Mouse (Mus musculus) layer of hippocampus, adult 9-10 months (tissue): ENCODE data around the gene Pitpnc1.
A peak's percentile ranks its signal among the peaks of the same experiment; 100 is the strongest.

Experiments
- DNase-seq: peaks from one replicate; pipeline ENCODE4 v3.0.0; 2022; ENCODE audit warnings: low spot score

The Pitpnc1 gene

DNA sequence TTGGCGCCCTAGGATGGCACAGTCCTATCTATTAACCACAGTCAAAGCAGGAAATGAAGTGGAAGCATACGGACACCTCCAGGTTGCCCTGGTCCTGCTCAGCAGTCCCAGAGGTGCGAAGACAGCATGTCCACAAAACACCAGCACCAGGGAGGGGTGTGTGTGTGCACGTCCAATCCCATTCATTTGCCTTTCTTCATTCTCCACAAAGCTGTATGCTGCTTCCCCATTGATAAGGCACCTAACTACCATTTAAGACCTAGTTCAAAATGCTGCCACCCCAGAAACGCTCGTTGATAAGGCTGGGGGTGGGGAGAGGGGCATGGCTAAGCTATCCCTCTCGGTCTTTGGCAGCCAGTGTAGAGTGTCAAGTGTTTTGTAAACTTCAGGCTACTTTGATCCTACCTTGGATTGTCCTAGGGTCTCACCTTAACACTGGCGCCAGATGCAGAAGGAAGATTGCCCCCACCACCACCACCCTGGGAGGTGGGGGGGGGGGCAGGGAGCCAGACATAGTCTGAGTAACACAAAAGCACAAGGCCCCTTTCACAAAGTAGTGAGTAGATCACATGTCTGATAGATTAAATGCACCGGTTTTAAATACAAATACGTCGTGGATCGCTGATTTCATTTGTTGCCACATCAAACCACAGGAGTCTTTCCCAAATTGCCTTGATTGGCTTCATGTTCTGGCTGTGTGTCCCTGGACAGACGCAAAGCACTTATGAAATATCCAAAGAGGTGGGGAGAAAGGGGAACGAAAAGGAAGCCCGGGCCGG is 2.1 kb downstream of the Pitpnc1 start:
- DNase-seq = peak; percentile 21

DNA sequence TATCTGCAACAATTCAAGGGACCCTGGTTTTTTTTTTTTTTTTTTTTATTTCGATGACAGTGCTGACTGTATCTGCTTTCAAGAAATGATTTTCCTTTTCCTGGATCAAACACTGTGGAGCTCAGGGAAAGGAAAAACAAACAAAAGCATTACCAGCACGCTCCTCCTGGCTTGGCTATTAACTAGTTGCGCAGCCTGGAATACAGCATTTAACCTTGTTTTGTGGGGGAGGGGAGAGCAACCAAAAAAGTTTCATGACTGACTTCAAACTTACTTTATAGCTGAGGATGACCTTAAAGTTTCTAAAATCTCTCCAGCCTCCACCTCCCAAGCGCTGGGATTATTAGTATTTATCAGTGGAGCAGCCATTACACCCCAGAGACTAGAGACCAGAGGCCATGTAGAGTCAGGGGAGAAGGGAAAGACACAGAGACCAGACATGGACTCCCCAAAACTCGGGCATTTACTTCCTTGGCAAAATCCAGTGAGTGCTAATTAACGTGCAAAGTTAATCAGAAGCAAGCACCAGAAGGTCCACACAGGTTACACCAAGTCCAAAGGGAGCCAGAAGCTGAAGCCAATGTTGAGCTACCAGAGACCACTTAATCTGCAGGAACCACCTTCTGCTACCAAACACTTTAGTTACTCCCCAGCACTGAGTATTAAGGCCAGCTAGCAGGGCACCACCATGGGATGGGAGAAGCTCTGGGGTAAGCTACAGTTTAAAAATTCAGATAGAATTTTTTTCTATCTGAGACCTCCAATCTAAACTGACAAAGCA is 3.7 kb downstream of the Pitpnc1 start:
- DNase-seq = no peak

DNA sequence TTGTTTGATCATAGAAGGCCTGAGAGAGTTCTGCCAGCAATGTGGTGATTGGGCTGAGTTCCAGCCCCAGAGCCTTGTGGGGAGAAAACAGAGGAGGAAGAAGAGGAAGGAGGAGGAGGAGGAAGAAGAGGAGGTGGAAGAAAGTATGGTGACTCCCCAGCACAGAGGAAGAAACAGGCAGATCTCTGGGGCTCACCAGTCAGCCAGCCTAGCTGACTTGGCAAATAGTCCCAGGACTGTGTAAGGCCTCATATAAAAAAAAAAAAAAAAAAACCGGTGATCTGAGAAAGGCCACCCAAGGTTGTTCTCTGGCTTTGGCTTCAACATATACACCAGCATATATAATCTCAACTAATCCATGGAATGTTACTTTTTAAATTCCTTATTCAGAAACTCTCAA is 4.5 kb downstream of the Pitpnc1 start:
- DNase-seq = no peak

DNA sequence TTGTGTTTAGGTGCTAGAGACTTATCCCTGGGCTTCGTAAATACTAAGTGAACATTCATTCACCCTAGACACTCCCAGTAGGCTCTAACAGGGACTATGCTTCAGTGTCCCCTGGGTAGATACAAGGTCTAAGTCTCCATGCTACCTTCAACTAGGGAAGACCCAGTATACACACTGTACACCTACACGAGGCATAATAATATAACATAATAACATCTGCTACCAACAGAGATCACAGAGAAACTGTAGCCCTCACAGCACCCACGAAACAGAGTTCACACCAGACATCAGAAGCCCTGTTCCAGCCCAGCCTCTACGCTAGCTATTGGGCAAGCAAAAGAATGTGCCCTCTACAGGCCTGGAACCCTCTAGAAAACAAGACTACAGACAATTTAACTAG is 5.5 kb downstream of the Pitpnc1 start:
- no peak for DNase-seq

DNA sequence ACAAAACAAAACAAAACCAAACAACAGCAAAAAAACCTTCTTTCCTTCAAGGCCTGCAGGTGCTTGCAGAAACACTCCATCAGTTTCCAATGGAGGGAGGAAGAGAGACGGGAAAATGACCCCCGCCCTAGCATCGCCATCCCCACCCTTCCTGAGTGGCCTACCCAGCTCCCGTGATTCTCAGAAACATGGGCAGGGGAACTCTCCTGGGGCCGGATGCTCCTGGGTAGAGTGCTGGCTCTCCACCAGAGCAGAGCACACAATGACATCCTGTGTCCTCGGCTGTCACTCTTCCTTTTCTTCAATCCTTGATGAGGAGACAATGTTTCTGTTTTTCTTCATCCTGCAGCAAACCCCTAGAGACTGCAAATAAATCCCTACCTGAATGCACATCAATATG is 6.4 kb downstream of the Pitpnc1 start:
- no peak for DNase-seq

DNA sequence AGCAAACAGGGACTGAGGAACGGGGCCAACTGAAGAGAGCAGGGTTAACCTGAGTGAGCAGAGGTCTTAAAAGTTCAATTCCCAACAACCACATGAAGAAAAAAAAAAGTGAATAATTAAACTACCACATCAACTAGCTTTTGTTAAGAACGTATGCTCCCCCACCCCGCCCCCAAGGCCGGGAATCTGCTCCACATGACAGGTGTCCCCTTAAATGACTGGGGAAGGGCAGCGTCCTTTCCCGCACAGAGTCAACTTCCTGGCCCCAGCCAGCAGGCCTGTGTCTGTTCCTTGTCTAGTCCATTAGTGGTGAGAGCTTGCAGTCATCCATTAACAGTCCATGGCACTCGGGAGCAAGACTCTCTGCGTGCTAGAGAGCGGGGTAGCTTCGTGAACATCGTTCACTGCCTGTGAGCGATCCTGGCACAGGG is 7.2 kb downstream of the Pitpnc1 start:
- no peak for DNase-seq

DNA sequence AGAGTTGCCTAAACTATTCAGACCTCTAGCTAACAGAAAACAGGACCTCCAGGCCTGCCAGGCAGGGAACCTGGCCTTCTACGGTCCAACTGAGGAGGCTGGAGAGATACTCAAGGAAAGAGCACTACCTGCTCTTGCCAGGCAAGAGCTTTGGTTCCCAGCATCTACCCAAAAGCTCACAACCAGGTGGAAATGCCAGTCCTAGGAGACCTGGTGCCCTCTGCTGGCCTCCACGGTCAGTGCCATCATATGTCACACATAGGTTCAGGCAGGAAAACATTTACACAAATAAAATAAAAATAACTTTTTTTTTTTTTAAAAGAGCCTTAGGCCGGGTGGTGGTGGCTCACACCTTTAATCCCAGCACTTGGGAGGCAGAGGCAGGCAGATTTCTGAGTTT is 8.0 kb downstream of the Pitpnc1 start:
- no peak for DNase-seq

DNA sequence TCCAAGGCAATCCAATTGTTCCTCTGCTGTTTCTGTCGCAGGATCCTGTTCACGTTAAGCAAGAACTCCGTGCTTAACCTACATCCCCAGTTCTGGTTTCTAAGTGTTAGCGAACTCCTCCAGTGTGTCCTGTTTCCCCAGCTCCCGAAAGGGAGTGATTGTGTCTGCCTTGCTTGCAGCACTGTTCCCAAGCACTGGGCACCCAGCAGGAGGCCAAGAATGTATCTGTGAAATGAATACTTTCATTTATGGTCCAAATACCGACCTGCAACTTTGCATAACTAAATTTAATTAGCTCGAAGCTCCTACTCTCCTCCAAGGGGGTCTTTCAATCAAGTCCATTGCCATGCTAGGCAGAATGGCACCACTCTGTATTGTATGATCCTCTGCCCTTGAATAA is 10.7 kb downstream of the Pitpnc1 start:
- no peak for DNase-seq

DNA sequence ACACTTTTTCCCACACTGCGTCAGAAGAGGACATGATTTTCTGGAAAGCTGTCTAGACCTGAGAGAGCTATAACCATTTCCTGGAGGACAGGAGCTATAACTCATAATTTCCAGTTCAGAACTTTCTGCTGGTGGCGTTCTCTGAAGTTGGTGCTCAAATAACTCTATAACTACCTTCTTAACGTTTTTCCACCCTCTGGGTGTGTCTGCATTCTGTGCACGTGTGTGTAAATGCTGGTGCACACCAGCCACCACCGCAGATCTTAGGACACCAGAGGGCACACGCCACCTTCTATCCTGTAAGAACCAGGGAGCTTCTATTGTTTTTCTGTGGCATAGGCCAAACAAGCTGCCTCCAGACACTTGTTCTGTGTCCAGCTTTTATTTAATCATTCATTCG is 11.5 kb downstream of the Pitpnc1 start:
- DNase-seq = no peak

DNA sequence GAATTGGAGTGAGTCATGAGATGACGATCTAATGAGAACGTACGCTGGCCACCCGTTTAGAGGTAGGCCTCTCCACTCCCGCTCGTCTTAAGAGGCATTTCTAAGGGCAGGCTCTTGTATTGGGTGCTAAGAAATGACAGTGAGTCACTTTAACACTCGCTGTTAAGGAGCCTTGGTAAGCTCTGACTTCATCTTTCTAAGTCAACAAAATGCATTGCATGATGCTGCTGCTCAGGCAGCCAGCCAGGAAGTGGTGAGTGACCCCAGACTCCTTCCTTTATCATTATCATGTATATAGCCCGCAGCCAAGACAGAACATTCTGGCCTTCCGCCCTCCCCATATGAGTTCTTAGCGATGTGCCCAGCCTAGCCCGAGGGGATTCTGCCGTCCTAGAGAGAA is 12.2 kb downstream of the Pitpnc1 start:
- no peak for DNase-seq

DNA sequence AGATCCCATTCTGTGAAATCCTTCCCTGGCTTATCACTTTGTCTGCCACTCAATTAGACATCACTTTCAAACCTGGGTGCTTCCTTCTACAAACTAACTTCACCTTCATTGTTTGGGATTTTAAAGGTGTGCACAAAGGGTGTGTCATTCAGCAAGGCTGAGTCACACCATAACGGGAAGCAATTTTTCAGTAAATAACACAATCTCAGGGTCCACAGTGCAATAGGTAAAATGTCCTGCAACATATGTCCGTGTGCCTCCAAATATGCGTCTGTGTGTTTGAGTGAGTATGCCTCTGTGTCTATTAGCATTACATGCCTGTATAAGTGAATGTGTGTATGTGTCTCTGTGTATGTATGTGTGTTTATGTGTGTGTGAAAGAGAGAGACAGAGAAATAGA is 13.2 kb downstream of the Pitpnc1 start:
- no peak for DNase-seq

DNA sequence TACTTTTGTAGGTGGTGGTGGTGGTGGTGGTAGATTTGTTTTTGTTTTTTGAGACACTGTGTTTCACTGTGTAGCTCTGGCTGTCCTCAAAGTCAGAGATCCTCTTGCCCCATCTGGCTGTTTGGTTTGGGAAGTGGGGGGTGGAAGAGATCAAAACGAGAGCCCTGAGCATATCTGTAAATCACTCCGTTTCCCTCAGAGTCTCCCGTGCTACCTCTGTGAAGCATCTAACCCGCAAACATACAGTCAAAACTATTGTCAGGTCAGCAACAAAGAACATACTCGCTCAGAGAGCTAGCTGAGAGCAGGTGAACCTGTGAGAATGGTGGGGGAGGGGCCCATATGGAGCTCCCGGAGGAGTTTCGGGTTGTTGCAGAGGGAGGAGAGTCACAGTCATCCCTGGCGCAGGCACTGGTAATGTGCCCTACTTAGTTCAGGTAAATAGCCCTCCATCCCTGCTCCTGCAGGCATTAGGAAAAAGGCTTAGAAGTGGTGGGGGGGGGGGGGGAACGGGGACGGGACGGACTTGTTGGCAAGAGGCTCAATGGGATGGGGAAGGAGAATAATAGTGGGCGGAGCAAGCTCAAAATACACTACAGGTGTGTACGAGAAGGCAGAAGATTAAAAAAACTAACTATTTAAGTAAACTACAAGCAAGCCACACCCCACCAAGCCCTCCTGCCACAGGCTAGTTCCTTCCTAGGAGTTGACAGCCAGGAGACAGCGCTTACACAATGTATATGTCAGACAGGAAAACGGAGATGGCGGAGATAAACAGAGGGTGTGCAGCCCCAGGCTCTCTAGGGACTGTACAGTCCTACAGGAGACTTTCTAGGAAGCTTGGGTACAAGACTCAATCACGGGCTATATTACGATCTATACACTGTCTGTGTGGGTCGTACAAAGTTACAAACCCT is 15.7 kb downstream of the Pitpnc1 start:
- no peak for DNase-seq

DNA sequence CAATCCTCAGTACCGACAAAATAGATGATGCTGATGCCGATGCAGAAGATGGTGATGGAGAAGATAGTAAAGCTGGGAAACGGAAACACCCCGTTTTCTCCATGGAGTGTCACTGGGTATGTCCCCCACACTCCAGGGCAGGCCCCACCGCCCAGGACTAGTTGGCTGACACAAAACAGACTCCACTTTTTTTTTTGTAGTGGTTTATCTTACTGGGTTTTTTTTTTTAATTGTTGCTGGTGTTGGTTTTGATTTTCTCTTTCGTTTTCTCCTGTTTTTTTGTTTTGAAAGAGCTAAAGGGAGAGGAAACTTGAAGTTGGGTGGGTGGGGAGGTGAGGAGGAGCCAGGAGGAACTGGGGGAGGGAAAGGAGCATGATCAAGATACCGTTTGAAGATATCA is 18.4 kb downstream of the Pitpnc1 start:
- DNase-seq = no peak

DNA sequence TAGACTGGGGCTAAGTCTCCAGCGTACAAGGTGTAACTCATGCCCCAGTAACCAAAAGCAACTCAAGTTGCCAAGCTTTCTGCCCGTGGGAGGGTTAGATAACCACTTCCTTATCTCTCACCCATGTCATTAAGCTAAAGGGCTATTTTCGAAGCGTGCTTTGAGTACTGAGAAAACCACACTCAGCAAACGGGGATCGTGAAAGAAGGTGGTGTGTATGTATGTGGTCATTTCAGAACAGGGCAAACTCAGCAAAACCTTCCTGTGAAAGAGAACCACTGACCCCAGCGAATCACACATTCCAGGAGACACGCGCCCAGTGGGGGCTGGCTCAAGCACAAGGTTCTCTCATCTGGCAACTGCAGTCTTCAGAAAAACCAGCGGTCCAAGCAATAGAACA is 19.4 kb downstream of the Pitpnc1 start:
- no peak for DNase-seq

DNA sequence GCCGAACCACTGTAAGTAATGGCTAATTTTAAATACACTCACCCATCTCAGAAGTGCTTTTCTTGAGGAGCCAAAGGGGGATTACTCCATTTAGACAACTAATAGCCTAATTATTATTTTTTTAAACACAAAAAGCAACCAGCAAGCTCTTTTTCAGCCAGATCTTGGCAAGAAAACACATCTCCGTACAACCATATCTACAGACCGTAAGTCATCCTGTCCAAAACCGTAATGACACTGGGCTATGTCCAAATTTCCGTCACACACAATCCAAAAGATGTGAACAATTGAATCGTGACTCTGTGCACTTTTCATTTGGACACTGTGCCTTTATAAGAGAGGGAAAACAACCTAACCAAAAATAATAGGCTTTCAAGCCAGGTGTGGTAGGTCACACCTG is 20.4 kb downstream of the Pitpnc1 start:
- DNase-seq = no peak

DNA sequence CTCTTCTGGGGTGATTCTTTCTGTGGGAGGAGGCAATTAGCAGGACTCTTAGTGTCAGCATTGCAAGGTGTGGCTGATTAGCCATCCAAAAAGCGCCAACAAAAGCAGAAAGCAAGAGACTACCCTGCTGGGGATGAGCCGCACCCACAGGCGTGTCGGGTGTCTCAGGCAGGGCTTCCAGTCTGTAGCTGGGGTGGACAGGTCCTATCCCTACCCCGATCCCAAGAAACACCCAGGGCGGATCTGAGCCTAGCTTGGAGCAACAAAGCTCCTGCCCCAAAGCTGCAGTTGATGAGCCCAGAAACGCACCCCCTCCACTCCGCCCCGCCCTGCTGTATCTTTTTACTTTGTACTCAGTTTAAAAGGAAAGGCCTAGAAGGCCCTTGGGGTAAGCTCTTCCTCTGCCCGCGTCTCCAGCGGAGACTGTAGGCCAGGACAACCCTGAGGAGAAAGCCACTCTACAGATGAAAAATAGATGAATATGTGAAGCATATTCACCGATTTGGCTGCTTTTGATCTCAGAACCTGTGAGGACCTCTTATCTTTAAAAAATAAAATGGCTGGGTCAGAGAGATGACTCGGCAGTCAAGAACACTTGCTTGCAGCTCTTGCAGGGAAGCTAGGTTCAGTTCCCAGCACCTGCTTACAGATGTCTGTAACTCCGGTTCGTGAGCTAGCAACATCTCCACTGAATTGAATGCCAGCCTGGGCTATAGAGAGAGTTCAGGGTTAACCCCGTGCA is 21.2 kb downstream of the Pitpnc1 start:
- DNase-seq = no peak

DNA sequence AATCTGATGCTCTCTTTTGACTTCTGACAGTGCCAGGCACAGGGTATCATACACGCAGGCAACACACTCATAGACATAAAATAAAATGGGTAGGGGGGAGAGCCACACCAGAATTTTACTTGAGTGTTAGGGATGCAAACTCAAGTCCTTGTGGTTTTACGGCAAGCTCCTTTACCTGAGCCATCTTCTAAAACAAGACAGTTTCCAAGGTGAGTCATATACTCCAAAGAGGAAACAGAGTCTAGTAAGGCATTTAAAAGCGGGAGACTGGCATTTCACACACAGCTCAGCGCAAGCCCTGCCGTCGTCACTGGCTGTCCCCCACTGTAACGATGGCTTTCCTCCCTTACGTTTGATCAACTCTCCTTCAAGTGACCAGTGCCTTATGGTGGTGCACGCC is 22.6 kb downstream of the Pitpnc1 start:
- DNase-seq = no peak

DNA sequence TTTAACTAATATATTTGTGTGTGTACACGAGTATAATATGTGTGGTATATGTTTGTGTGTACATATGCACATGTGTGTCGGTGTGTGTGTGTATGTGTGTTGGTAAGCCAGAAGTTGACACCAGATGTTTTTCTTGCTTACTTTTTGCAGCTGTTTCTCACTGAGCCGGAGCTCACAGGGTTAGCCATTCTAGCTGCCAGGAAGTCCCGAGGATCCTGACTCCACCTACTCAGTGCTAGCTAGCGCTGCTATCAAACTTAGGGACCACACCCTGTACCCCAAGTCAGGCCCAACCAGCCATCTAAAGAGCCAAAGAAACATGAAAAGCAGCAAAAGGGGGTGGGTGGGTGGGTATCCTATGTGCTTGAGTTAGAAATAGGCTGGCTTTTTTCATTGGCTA is 23.1 kb downstream of the Pitpnc1 start:
- no peak for DNase-seq

DNA sequence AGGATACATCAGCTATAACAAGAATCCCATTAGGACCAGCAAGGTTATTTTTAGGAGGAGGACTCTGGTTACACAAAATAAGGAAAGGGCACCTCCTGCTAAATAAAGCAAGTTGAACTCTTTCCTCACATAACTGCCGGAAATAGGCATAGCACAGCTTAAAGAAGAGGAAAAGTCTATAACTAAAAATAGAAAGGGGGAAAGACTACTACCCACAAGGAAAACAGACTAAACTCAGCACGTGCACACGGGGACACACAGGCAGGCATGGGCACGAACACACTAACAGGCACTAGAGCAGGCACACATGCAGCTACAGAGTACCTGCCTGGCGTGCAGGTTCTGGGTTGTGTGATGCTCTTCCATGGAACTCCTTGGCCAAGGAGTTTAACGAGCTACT is 23.8 kb downstream of the Pitpnc1 start:
- DNase-seq = no peak

DNA sequence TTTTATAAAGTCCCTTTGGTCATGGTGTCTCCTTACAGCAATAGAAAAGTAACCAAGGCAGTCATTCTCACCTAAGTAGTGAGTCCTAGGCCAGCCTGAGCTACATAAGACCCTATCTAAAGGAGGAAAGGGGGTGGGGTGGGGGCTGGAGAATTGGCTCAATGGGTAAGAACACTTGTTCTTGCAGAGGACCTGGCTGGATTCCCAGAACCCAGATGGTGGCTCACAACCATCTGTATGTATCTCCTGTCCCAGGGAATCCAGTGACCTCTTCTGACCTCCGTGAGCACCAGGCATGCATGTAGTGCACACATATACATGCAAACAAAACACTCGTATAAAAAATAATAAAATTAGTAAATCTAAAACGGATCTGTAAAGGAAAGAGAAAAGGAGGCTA is 24.8 kb downstream of the Pitpnc1 start:
- no peak for DNase-seq

DNA sequence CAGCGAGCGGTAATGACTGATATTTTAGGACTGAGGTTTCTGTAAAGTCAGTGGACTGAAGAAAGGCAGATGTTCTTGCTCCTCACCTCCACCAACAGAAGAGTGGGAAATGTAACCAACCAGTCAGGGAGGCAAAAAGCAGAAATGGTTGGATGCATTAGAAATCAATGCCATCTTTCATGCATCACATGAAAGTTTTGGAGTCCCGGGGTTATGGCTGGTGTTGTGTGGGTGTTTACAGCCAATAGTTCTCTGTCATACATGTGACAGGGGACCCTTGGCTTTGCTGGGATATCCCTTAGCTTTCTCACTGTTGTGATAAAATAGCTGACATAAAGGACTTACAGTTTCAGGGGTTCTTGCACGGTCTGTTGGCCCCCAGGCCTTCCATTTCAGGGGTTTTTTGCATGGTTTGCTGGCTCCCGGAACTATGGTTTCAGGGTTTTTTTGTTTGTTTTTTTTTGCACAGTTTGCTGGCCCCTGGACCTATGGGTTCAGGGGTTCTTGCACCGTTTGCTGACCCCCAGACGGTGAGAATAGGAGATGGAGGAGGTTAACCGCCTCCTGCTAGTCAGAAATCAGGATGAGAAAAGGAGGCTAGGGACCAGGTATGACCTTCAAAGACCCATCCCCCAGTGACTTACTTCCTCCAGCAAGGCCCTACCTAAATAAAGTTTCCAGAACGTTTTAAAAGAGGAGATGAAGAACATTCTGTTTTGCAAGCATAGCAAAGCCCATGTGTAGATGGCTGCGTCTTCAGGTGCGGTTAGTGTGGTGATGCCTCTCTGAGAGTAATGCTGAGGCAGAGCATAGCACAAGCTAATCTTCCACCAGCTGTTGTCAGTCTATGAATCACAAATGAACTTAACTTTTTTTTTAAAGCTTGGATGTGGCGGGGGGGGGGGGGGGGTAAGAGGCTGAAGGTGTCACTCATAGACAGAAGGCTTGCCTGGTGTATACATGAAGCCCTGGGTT is 27.1 kb downstream of the Pitpnc1 start:
- DNase-seq = no peak
